Mouse (Mus musculus) bone marrow, adult 2 months (tissue): Measurements from ENCODE around the gene Gdf7.

Experiments used
- CTCF ChIP-seq: fragments of 200-500 bp; IDR thresholded peaks from 2 replicates; pipeline ENCODE4 v1.5.1; 2011; ENCODE audit warnings: low read length, control low read depth; ENCODE audit not compliant: control insufficient read depth, insufficient read depth
- POLR2A ChIP-seq: fragments of 200-500 bp; IDR thresholded peaks from 2 replicates; pipeline ENCODE4 v1.6.1; 2011; ENCODE audit warnings: low read depth, mild to moderate bottlenecking, control low read depth, low read length, borderline replicate concordance; ENCODE audit not compliant: control insufficient read depth

DNA sequence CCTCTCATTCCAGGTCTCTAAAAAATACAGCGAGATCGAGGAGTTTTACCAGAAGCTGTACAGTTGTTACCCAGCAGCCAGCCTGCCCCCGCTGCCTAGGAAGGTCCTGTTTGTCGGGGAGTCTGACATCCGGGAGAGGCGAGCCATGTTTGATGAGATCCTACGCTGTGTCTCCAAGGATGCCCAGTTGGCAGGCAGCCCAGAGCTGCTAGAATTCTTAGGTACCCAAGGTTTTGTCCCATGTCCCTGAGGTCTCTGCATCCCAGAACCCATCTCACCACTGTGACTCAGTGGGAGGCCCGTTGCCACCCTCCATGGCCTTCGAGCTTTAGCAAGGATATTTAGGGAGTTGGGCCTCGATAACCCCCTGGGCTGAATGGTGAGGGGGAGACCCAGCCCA lies 19.8 kb upstream of the Gdf7 start:
- TF ChIP-seq CTCF (no peak), POLR2A (no peak)
